Mouse (Mus musculus) kidney, adult 2 months (tissue): ENCODE results near the gene Clpb. TPM values are rescaled to one million over a fixed set of nuclear protein-coding genes. Genes with fewer than 3 reads are reported as not detected.
A peak's percentile ranks its signal among the peaks of the same experiment; 100 is the strongest.

Experiments
- DNase-seq: peaks from one replicate; pipeline ENCODE4 v3.0.0; 2021
- H3K27ac ChIP-seq: fragments of 200-500 bp; 2 replicates; pipeline ENCODE4 v1.5.1; 2012; ENCODE audit warnings: low read depth, low read length, control low read depth, inconsistent platforms; ENCODE audit not compliant: insufficient read depth
- H3K27me3 ChIP-seq: fragments of 200-500 bp; replicated peaks from 2 replicates; pipeline ENCODE4 v1.6.1; 2012; ENCODE audit warnings: mild to moderate bottlenecking, moderate library complexity, low read length, inconsistent platforms; ENCODE audit not compliant: control insufficient read depth, insufficient read depth
- H3K36me3 ChIP-seq: fragments of 200-500 bp; 2 replicates; pipeline ENCODE4 v1.6.1; 2012; ENCODE audit warnings: mild to moderate bottlenecking, moderate library complexity, low read length, inconsistent platforms; ENCODE audit not compliant: control insufficient read depth, insufficient read depth
- H3K4me1 ChIP-seq: fragments of 200-500 bp; 2 replicates; pipeline ENCODE4 v1.6.1; 2011; ENCODE audit warnings: low read length; ENCODE audit not compliant: control insufficient read depth, insufficient read depth
- H3K4me3 ChIP-seq: fragments of 200-500 bp; 2 replicates; pipeline ENCODE4 v1.5.1; 2011; ENCODE audit warnings: mild to moderate bottlenecking, low read depth, low read length, control low read depth; ENCODE audit not compliant: insufficient read depth
- CTCF ChIP-seq: fragments of 200-500 bp; conservative IDR thresholded peaks from 2 replicates; pipeline ENCODE4 v1.5.1; 2011; ENCODE audit warnings: low read depth, mild to moderate bottlenecking, control low read depth, low read length, moderate library complexity, mixed read lengths; ENCODE audit not compliant: insufficient read depth, insufficient read length
- POLR2A ChIP-seq: fragments of 200-500 bp; IDR thresholded peaks from one replicate; pipeline ENCODE4 v1.6.1; 2011; ENCODE audit warnings: low read depth, low read length, control low read depth
- WGBS: fragments of 180-500 bp; shearing (Covaris S2); methylation state at CpG from one replicate; pipeline ENCODE4 v1.1.7; 2018; 5-methylcytosine and 5-hydroxymethylcytosine counted together
- polyA plus RNA-seq: library from polyadenylated mRNA; depleted of rRNA; stranded (reverse); fragments of >200 nt; gene quantifications from 2 replicates; pipeline ENCODE4 v1.2.3, GENCODE M21; 2012; rRNA removed

The Clpb gene
- polyA plus RNA-seq, 1 experiment = 84.9 TPM

- under 1% methylated on average over 20 of the region's 20 CpGs for WGBS
- Histone ChIP-seq H3K27ac (peak overlapping the region; percentile 92), H3K4me1 (peaks cover 10% of the 10 kb centered on the region; the same call in 1 of the 2 replicates), H3K4me3 (peak overlapping the region; percentile 82), H3K27me3 (no peaks in the 10 kb centered on the region), H3K36me3 (peaks cover 2% of the 10 kb centered on the region; the same call in 1 of the 2 replicates)
- TF ChIP-seq CTCF = no peak
- no peak for TF ChIP-seq POLR2A
- peak; percentile 50 for DNase-seq
Measured at GRCm38 (mm10) chr7:101837154-101837605, 173.7 kb downstream of the Clpb start.

GRCm38 (mm10) chr7:101837606-101838471 is 174.4 kb downstream of the Clpb start, which contains the start of gene Inppl1:
Gene Inppl1 (minus strand): TSS chr7:101838229.
- Histone ChIP-seq H3K27ac (peak within 1 kb of the TSS; percentile 92), H3K27me3 (no peaks in the 10 kb centered on the region), H3K4me1 (peaks cover 10% of the 10 kb centered on the region; the same call in 1 of the 2 replicates), H3K4me3 (peak within 1 kb of the TSS; percentile 82), H3K36me3 (no peaks in the 10 kb centered on the region)
- WGBS = under 1% methylated on average over 64 of the region's 64 CpGs
- DNase-seq = peak; percentile 98
- TF ChIP-seq CTCF (0 out of 2 replicates have a peak, but pooled peaks have one; percentile 19), POLR2A (no peak)

GRCm38 (mm10) chr7:101844186-101844585 is 180.8 kb downstream of the Clpb start:
- no peak overlapping the region for H3K4me3 ChIP-seq
- 68% methylated on average over 6 of the region's 6 CpGs for WGBS
- H3K36me3 ChIP-seq = no peaks in the 10 kb centered on the region
- H3K27me3 ChIP-seq = no peaks in the 10 kb centered on the region
- DNase-seq = no peak
- no peak overlapping the region for H3K27ac ChIP-seq
- H3K4me1 ChIP-seq = no peaks in the 10 kb centered on the region
- no peak for TF ChIP-seq POLR2A

Other genes starting within 250 kb of the Clpb start
- 26.9 and 28.6 TPM in 2 replicates for gene Pde2a, start 241.9 kb upstream of the Clpb start, polyA plus RNA-seq
- gene Art2b, start 78.0 kb upstream of the Clpb start, polyA plus RNA-seq = 0.16 and 0.69 TPM in 2 replicates
- gene Phox2a, start 154.7 kb downstream of the Clpb start, polyA plus RNA-seq = 0.20 TPM in 1 of 2 replicates, not detected in the other
- gene Inppl1, start 174.6 kb downstream of the Clpb start, polyA plus RNA-seq = 62.1 and 81.3 TPM in 2 replicates
- gene Folr2, start 193.6 kb downstream of the Clpb start, polyA plus RNA-seq = 11.2 and 11.7 TPM in 2 replicates
- 40.2 and 42.6 TPM in 2 replicates for gene Anapc15, start 200.1 kb downstream of the Clpb start, polyA plus RNA-seq
- gene Folr1, start 207.2 kb downstream of the Clpb start, polyA plus RNA-seq = 942 and 1,044 TPM in 2 replicates
- gene Lamtor1, start 242.3 kb downstream of the Clpb start, polyA plus RNA-seq = 255 and 267 TPM in 2 replicates
- gene Tomt, start 242.7 kb downstream of the Clpb start, polyA plus RNA-seq = 0.09 and 0.14 TPM in 2 replicates